Mouse (Mus musculus): ENCODE results near the gene Rassf1. TPM values are rescaled to one million over a fixed set of nuclear protein-coding genes. Genes with fewer than 3 reads are reported as not detected.

The Rassf1 gene
- polyA plus RNA-seq, 1 experiment from 2014 or later: 89.7 TPM

DNA sequence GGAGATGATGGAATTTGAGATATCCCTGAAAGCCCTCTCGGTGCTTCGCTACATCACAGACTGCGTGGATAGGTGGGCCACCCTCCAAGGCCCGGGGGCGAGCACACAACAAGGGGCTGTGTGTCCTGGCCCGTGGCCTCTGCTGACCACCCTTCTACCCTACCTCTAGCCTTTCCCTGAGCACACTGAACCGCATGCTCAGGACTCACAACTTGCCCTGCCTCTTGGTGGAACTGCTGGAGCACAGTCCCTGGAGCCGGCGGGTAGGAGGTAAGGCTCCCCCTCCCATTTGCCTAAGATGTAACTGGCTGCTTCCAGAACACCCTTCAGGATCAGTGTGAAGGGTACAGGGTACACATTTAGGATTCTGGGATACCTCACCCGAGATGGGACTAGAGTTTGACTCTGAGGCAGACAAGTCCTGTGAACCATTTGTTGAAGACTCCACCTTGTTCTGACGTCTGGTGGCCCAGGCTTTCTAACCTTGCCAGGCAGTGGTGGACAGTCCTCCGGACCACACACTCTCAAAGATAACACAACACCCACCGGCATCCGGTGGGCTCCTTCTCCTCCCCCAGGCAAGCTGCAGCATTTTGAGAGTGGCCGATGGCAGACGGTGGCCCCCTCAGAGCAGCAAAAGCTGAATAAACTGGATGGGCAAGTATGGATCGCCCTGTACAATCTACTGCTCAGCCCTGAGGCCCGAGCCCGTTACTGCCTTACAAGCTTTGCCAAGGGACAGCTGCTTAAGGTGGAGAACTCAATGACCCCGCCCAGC lies 1.9 kb upstream of the Rassf1 start:
- peaks cover 72% of the 10 kb centered on the region for H3K4me1 ChIP-seq
- no peak for ATAC-seq (ENCODE audit: insufficient number of reproducible peaks, low FRiP score, low TSS enrichment, low read depth)
- peaks cover 10% of the 10 kb centered on the region for H3K36me3 ChIP-seq
- no peaks in the 10 kb centered on the region for H3K9me3 ChIP-seq
- 77% methylated on average over 20 of the region's 20 CpGs for WGBS
- H3K27ac ChIP-seq: no peak overlapping the region
- no peak overlapping the region for H3K4me2 ChIP-seq
- H3K9ac ChIP-seq: no peak overlapping the region
- H3K4me3 ChIP-seq: no peak overlapping the region
- H3K27me3 ChIP-seq: no peaks in the 10 kb centered on the region

DNA sequence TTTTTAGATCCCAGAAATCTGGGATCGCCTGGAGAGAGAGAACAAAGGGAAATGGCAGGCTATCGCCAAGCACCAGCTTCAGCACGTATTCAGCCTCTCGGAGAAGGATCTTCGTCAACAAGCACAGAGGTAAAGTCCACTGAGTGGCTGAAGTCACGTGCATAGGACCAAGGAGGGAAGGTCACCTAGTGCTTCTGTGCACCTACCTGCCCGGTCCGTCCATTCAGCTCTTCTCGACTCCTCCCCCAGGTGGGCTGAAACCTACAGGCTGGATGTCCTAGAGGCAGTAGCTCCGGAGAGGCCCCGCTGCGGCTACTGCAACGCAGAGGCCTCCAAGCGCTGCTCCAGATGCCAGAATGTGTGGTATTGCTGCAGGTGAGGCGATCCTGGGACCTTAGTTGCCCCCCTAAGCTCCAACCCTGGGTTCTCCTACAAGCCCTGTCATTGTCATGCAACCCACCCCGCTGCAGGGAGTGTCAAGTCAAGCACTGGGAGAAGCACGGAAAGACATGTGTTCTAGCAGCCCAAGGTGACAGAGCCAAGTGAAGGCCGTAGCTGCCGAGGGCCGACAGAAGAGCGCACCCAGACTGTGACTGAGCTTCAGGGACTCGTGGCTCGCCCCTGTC lies 751 bp upstream of the Rassf1 start:
- H3K27me3 ChIP-seq: no peaks in the 10 kb centered on the region
- peaks cover 67% of the 10 kb centered on the region for H3K4me1 ChIP-seq
- H3K27ac ChIP-seq: peak overlapping the region; percentile 97
- peak overlapping the region; percentile 89 for H3K4me2 ChIP-seq
- ATAC-seq (ENCODE audit: insufficient number of reproducible peaks, low FRiP score, low TSS enrichment, low read depth): no peak
- peak overlapping the region; percentile 72 for H3K4me3 ChIP-seq
- H3K36me3 ChIP-seq: no peaks in the 10 kb centered on the region
- 33% methylated on average over 23 of the region's 23 CpGs for WGBS
- no peaks in the 10 kb centered on the region for H3K9me3 ChIP-seq
- peak overlapping the region; percentile 55; the same call in 1 of the 2 replicates for H3K9ac ChIP-seq

DNA sequence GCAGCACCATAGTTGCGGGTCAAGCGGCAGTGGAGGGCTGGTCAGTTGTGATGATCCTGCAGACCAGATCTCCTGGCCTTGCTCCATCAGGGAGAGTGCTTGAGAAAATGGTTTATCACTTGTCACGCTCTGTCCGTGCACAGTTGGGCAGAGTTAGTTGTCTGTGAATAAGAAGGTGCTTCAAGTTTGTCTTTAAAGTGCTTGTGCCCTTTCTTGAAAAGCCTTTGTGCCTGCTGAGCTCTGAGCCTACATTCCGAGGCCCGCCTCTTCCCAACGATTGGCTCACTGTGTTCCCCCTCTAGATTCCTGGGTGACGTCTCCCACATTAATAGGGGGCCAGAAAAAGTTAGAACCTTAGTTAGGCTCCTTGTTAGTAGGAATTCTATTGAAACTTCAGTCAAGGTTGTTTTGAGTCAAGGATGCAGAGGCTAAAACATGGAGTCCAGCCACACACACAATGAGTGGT lies 568 bp downstream of the Rassf1 start:
- peak overlapping the region; percentile 72 for H3K4me3 ChIP-seq
- H3K9me3 ChIP-seq: no peaks in the 10 kb centered on the region
- peak overlapping the region; percentile 55 for H3K9ac ChIP-seq
- peaks cover 72% of the 10 kb centered on the region for H3K4me1 ChIP-seq
- H3K27me3 ChIP-seq: no peaks in the 10 kb centered on the region
- WGBS: 7% methylated on average over 8 of the region's 8 CpGs
- peak overlapping the region; percentile 89 for H3K4me2 ChIP-seq
- no peak for ATAC-seq (ENCODE audit: insufficient number of reproducible peaks, low FRiP score, low TSS enrichment, low read depth)
- H3K27ac ChIP-seq: peak overlapping the region; percentile 97
- no peaks in the 10 kb centered on the region; the same call in 1 of the 2 replicates for H3K36me3 ChIP-seq

DNA sequence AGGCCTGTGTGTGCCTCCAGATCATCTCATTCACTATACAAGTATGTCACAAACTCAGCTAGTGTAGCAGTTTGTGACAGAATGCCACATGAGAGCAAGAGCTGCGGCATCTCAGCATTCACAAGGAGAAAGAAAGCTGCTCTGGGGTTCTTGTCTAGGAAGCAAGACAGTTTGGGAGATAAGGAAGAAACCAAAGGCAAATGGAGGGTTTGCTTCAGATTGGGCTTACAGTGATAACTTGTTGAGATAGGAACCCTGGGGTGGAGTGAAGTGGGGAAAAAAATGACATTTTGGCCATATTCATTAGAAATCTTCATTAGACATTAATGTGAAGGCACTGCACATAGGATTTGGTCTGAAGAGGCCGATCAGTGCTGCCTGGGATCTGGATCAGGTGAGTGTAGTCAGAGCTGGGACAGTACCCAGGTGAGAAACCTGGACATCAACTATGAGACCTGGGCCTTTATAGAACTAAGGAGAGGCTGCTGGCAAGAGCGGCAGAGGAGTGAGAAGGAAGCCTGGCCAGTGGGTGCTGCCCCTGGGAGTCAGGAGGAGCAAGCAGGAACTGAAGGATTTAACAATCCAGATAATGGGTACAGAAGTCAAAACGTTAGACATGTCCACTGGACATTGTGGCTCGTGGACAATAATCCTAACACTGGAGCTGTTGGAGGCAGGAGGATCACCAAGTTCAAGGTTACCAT lies 1.5 kb downstream of the Rassf1 start:
- peaks cover 9% of the 10 kb centered on the region for H3K36me3 ChIP-seq
- H3K9ac ChIP-seq: no peak overlapping the region
- H3K27me3 ChIP-seq: no peaks in the 10 kb centered on the region
- WGBS: 70% methylated on average over 5 of the region's 5 CpGs
- H3K4me1 ChIP-seq: peaks cover 69% of the 10 kb centered on the region
- H3K4me2 ChIP-seq: peak overlapping the region; percentile 89
- H3K4me3 ChIP-seq: peak overlapping the region; percentile 72
- no peak for ATAC-seq (ENCODE audit: insufficient number of reproducible peaks, low FRiP score, low TSS enrichment, low read depth)
- H3K27ac ChIP-seq: peak overlapping the region; percentile 97
- no peaks in the 10 kb centered on the region for H3K9me3 ChIP-seq

DNA sequence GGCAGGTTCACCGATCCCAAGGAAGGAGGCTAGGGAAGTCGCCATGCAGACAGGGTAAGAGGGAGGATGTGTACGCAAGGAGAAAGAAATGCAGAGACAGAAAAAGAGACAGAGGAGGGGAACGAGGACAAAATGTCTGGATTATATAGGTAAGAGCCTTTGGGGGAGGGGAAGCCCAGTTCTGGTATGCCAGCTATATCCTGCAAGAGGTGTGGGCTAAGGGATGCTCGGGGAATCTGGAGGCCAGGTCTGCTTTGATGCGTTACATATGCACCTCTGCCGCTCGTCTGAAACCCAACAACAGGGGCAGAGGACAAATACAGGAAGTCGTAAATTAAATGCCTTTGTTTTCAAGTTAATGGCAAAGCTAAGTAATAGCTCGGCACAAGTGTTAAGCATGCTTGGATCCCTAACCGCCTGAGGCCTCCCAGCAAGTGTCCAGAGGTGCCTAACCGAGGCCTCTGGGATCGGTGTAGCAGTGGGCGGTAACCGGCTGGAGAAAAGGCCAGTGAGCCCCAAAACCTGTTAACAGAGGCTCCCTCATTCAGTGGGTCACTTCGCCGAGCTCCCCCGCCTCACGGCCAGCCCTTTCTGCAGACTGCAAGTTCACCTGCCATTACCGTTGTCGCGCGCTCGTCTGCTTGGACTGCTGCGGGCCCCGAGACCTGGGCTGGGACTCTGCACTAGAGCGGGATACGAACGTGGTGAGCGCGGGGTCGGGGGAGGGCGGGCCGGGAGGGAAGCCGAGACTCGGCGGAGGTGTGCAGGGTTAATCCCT lies 2.4 kb downstream of the Rassf1 start:
- WGBS: 3% methylated on average over 37 of the region's 37 CpGs
- H3K9ac ChIP-seq: peak overlapping the region; percentile 48

DNA sequence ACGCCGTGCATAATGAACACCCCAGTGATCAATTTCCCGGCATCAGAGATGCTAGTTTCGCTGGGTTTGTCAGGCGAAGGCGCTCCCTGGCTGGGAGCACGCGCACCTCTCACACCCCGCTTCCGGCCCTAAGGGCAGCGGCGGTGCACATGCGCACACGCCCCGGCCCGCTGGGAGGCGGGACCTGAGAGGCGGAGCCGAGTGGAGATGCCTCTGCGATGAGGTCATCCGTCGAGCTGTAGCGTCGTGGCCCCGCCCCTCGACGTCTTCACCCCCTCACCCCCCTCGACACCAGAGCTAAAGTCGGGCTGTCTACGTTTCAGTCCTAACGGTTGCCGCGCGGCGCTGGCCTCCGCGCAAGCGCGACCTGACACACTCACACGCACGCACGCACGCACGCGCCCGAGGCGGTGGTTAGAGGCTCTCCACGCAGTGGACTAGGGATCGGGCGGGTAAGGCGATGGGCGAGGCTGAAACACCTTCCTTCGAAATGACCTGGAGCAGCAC lies 3.0 kb downstream of the Rassf1 start:
- under 1% methylated on average over 53 of the region's 53 CpGs for WGBS

More for the DNA sequence above, 2.4 kb downstream of the Rassf1 start:
- Histone ChIP-seq H3K27ac (peak overlapping the region; percentile 97), H3K36me3 (peaks cover 18% of the 10 kb centered on the region), H3K9me3 (no peaks in the 10 kb centered on the region), H3K4me2 (peak overlapping the region; percentile 89), H3K4me3 (peak overlapping the region; percentile 72), H3K27me3 (no peaks in the 10 kb centered on the region), H3K4me1 (peaks cover 66% of the 10 kb centered on the region)
- ATAC-seq (ENCODE audit: insufficient number of reproducible peaks, low FRiP score, low TSS enrichment, low read depth): peak; percentile 26

DNA sequence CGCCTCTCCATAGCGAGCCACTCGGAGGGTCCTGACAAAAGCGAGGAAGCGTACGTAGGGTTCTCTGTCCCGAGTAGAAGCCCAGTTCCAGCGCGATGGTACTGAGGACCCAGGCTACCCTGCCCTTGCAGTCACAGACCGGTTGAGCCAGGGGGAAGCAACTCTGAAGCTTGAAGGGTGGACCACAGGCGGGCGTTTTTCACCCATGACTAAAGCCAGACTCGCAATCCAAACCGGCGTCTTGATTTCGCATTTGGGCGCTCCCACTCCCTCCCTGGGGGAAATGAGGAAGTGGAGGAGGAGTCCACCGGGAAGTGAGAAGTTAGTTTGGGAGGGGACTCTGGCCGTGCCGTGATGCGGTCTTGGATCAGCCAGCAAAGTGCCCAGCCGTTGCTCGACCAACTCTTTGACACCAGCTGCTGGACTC lies 3.7 kb downstream of the Rassf1 start:
- under 1% methylated on average over 23 of the region's 23 CpGs for WGBS
- Histone ChIP-seq H3K27ac (peak overlapping the region; percentile 97), H3K4me1 (peaks cover 62% of the 10 kb centered on the region)

More for the DNA sequence above, 3.0 kb downstream of the Rassf1 start:
- Histone ChIP-seq H3K9ac (peak overlapping the region; percentile 67), H3K4me3 (peak overlapping the region; percentile 72), H3K36me3 (peaks cover 24% of the 10 kb centered on the region), H3K27ac (peak overlapping the region; percentile 97), H3K27me3 (no peaks in the 10 kb centered on the region), H3K4me2 (peak overlapping the region; percentile 89), H3K4me1 (peaks cover 66% of the 10 kb centered on the region), H3K9me3 (no peaks in the 10 kb centered on the region)
- peak; percentile 90 for ATAC-seq (ENCODE audit: insufficient number of reproducible peaks, low FRiP score, low TSS enrichment, low read depth)

DNA sequence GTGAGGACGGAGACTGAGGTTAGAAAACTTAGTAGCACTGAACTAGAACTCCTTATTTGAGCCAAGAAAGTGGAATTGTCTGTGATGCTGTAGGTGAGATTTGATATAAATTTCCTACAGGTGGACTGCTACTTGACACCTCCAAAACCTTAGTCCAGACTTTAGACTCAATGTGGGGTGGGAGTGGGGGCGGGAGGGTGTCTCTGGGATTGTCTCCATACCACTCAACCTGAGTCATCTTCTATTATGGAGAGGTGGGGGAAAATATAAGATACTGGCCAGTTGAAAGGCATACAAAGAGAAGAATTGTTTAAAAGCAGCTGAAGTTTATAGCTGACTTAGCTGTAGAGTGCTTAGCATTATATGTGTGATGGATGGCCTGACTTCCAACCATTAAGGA lies 4.3 kb downstream of the Rassf1 start:
- 27% methylated on average over 2 of the region's 2 CpGs for WGBS
- peak overlapping the region; percentile 72 for H3K4me3 ChIP-seq
- peaks cover 55% of the 10 kb centered on the region for H3K4me1 ChIP-seq
- peak overlapping the region; percentile 97 for H3K27ac ChIP-seq
- H3K4me2 ChIP-seq: peak overlapping the region; percentile 89
- no peaks in the 10 kb centered on the region for H3K9me3 ChIP-seq
- H3K27me3 ChIP-seq: no peaks in the 10 kb centered on the region
- H3K9ac ChIP-seq: peak overlapping the region; percentile 67
- peaks cover 38% of the 10 kb centered on the region for H3K36me3 ChIP-seq
- no peak for ATAC-seq (ENCODE audit: insufficient number of reproducible peaks, low FRiP score, low TSS enrichment, low read depth)

More for the DNA sequence above, 3.7 kb downstream of the Rassf1 start:
- Histone ChIP-seq H3K4me3 (peak overlapping the region; percentile 72), H3K27me3 (no peaks in the 10 kb centered on the region), H3K36me3 (peaks cover 31% of the 10 kb centered on the region), H3K9me3 (no peaks in the 10 kb centered on the region), H3K4me2 (peak overlapping the region; percentile 89), H3K9ac (peak overlapping the region; percentile 67)
- ATAC-seq (ENCODE audit: insufficient number of reproducible peaks, low FRiP score, low TSS enrichment, low read depth): peak; percentile 4; the same call in 1 of the 2 replicates

DNA sequence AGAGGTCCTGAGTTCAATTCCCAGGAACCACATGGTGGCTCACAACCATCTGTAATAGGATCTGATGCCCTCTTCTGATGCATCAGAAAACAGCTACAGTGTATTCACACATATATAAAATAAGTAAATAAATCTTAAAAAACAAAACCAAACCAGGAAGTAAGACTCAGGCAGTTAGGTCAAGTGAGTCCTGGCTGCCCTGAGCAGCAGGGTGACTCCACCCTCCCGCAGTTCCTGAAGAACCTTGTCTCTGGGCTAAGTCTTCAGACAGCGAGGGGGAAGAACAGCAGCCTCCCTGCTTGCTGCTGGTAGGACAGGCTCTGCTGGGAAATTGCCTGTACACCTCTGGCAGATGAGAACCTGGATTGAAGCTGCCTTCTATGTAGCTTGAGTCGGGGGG lies 5.0 kb downstream of the Rassf1 start:
- Histone ChIP-seq H3K4me1 (peaks cover 49% of the 10 kb centered on the region), H3K27ac (0 out of 2 replicates have a peak overlapping the region, but pooled peaks have one; percentile 97), H3K4me3 (peak overlapping the region; percentile 72), H3K9ac (peak overlapping the region; percentile 11; the same call in 1 of the 2 replicates), H3K27me3 (no peaks in the 10 kb centered on the region), H3K9me3 (no peaks in the 10 kb centered on the region), H3K36me3 (peaks cover 44% of the 10 kb centered on the region), H3K4me2 (peak overlapping the region; percentile 89)
- 68% methylated on average over 3 of the region's 3 CpGs for WGBS
- no peak for ATAC-seq (ENCODE audit: insufficient number of reproducible peaks, low FRiP score, low TSS enrichment, low read depth)

DNA sequence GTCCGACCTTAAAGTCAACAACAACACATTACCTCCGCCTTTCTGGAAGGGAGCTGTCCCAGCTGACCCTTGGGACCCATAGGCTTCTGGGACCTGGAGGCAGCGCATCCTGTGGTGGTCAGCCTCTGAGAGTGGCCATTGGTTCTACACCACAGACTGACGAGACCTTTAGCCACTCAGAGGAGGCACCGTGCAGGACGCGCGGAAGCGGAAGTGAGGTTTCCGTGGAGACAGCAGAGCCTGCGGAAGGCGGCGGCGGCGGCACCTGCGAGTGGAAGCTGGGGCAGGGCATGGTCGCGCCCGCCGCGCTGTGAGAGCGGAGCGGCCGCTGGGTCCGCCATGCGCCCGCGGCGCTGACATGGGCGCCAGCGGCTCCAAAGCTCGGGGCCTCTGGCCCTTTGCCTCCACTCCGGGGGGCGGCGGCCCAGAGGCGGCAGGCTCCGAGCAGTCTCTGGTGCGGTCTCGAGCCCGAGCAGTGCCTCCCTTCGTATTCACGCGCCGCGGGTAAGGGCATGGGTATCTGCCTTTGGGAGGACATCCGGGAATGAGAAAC lies 11.8 kb downstream of the Rassf1 start, which contains the start of gene Tusc2:
TSS of gene Tusc2 (plus strand) at position 227 of the 553 bp plus-strand sequence.
- Histone ChIP-seq H3K4me1 (peaks cover 44% of the 10 kb centered on the region), H3K27me3 (no peaks in the 10 kb centered on the region), H3K9ac (peak within 1 kb of the TSS; percentile 67), H3K9me3 (no peaks in the 10 kb centered on the region), H3K4me2 (peak within 1 kb of the TSS; percentile 85), H3K4me3 (peak within 1 kb of the TSS; percentile 68), H3K36me3 (peaks cover 54% of the 10 kb centered on the region), H3K27ac (peak within 1 kb of the TSS; percentile 64)
- WGBS: under 1% methylated on average over 46 of the region's 46 CpGs
- peak; percentile 90 for ATAC-seq (ENCODE audit: insufficient number of reproducible peaks, low FRiP score, low TSS enrichment, low read depth)
